Mouse (Mus musculus): ENCODE data around the gene Btn1a1. TPM values are rescaled to one million over a fixed set of nuclear protein-coding genes. Genes with fewer than 3 reads are reported as not detected.
A peak's percentile ranks its signal among the peaks of the same experiment; 100 is the strongest.

Gene Btn1a1
- polyA plus RNA-seq, 1 experiment = 0.12 TPM

DNA sequence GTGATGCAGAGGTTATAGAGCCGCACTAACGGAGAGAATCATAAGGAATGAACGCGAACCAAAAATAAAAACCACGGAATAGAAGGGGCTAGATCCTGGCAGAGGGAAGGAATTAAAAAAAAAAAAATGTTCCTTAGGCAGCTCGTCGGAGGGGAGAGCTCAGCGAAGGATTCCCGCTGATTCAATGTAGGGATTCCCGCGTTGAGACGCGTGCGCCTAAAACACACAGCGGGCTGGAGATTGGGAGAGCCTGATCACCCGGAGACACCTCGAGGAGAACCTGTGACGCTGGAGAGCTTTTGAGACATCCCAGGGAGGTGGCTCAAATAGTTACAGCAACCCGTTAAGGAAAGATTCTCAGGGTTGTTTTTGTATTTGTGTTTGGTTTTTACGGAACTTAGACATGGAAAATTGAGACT, 53.5 kb downstream of the Btn1a1 start:
- DNase-seq (ENCODE audit: low read depth) = peak; percentile 53
- TF ChIP-seq CTCF (IDR thresholded peaks at IDR 0.05; ENCODE audit: borderline replicate concordance, extremely low read depth, insufficient read depth, insufficient read length) = no peak
- no peak for TF ChIP-seq POLR2A (IDR thresholded peaks at IDR 0.05; ENCODE audit: borderline replicate concordance, extremely low read depth, insufficient read depth, insufficient read length, poor library complexity, severe bottlenecking)

- TF ChIP-seq POLR2A (IDR thresholded peaks at IDR 0.05; ENCODE audit: borderline replicate concordance, extremely low read depth, insufficient read depth, insufficient read length, poor library complexity, severe bottlenecking) (no peak), CTCF (IDR thresholded peaks at IDR 0.05; ENCODE audit: borderline replicate concordance, extremely low read depth, insufficient read depth, insufficient read length) (no peak)
- DNase-seq (ENCODE audit: low read depth) = peak; percentile 41
These were observed 54.1 kb downstream of the Btn1a1 start for GRCm38 (mm10) chr13:23411311-23412210.

DNA sequence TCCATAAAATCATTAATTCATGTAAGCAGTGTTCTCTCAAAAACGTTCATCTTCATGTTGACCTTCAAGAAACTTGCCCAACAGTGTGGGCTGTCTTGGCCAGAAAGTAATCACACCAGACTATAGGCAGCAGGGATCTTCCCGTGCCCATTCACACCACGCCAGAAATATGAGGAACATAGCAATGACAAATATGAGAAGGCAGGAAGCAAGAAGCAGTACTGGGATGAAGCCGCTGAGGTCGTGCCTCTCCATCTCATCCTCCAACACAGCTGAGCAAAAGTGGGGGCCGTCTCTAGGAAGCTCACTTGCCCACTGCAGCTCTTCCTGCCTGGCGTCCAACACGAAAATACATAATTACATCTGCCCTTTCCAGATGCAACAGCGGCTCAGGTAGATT, 55.1 kb downstream of the Btn1a1 start:
- TF ChIP-seq POLR2A (IDR thresholded peaks at IDR 0.05; ENCODE audit: borderline replicate concordance, extremely low read depth, insufficient read depth, insufficient read length, poor library complexity, severe bottlenecking) (no peak), CTCF (IDR thresholded peaks at IDR 0.05; ENCODE audit: borderline replicate concordance, extremely low read depth, insufficient read depth, insufficient read length) (no peak)
- no peak for DNase-seq (ENCODE audit: low read depth)

Other genes starting within 250 kb of the Btn1a1 start
- gene Vmn1r222, start 230.0 kb downstream of the Btn1a1 start, polyA plus RNA-seq (2012; rRNA removed) = not detected in 2 replicates
- not detected in 2 replicates for gene Vmn1r223, start 218.8 kb downstream of the Btn1a1 start, polyA plus RNA-seq (2012; rRNA removed)
- gene Zfp322a, start 96.7 kb downstream of the Btn1a1 start, polyA plus RNA-seq (2012; rRNA removed) = 21.2 and 22.4 TPM in 2 replicates
- gene Abt1, start 42.0 kb downstream of the Btn1a1 start, polyA plus RNA-seq (2012; rRNA removed) = 7.2 and 8.3 TPM in 2 replicates
- gene Btn2a2, start 23.0 kb upstream of the Btn1a1 start, polyA plus RNA-seq (2012; rRNA removed) = 0.03 and 0.11 TPM in 2 replicates
- 23.3 and 31.7 TPM in 2 replicates for gene Hist1h4h, start 65.1 kb upstream of the Btn1a1 start, polyA plus RNA-seq (2012; rRNA removed)
- 474 and 536 TPM in 2 replicates for gene Hist1h2af, start 68.0 kb upstream of the Btn1a1 start, polyA plus RNA-seq (2012; rRNA removed)
- gene Hist1h3g, start 69.5 kb upstream of the Btn1a1 start, polyA plus RNA-seq (2012; rRNA removed) = 25.5 and 42.1 TPM in 2 replicates
- 4.4 and 4.7 TPM in 2 replicates for gene Hist1h2bh, start 77.5 kb upstream of the Btn1a1 start, polyA plus RNA-seq (2012; rRNA removed)
- 4.5 and 5.5 TPM in 2 replicates for gene Hist1h3f, start 78.2 kb upstream of the Btn1a1 start, polyA plus RNA-seq (2012; rRNA removed)
- 17.2 and 25.6 TPM in 2 replicates for gene Hist1h4f, start 85.7 kb upstream of the Btn1a1 start, polyA plus RNA-seq (2012; rRNA removed)
- gene Hist1h1d, start 87.4 kb upstream of the Btn1a1 start, polyA plus RNA-seq (2012; rRNA removed) = 0.39 and 0.51 TPM in 2 replicates
- 34.2 and 40.6 TPM in 2 replicates for gene Hist1h3e, start 96.5 kb upstream of the Btn1a1 start, polyA plus RNA-seq (2012; rRNA removed)
- gene Hist1h2ae, start 105.3 kb upstream of the Btn1a1 start, polyA plus RNA-seq (2012; rRNA removed) = 17.9 and 18.0 TPM in 2 replicates
- gene Hist1h2bg, start 105.5 kb upstream of the Btn1a1 start, polyA plus RNA-seq (2012; rRNA removed) = 44.4 and 68.0 TPM in 2 replicates
- 15.0 and 21.6 TPM in 2 replicates for gene Hist1h2bf, start 108.3 kb upstream of the Btn1a1 start, polyA plus RNA-seq (2012; rRNA removed)
- 7.2 and 13.6 TPM in 2 replicates for gene Hist1h2ad, start 108.5 kb upstream of the Btn1a1 start, polyA plus RNA-seq (2012; rRNA removed)
- 21.8 and 24.7 TPM in 2 replicates for gene Hist1h3d, start 109.9 kb upstream of the Btn1a1 start, polyA plus RNA-seq (2012; rRNA removed)
- gene Hist1h4d, start 115.7 kb upstream of the Btn1a1 start, polyA plus RNA-seq (2012; rRNA removed) = 6.5 and 18.7 TPM in 2 replicates
- gene Hist1h2be, start 155.2 kb upstream of the Btn1a1 start, polyA plus RNA-seq (2012; rRNA removed) = 3.5 TPM in 2 replicates
- gene Hist1h1e, start 156.7 kb upstream of the Btn1a1 start, polyA plus RNA-seq (2012; rRNA removed) = 5.8 and 7.8 TPM in 2 replicates
- gene Hist1h2ac, start 218.0 kb upstream of the Btn1a1 start, polyA plus RNA-seq (2012; rRNA removed) = 1.7 and 1.8 TPM in 2 replicates
- 32.0 and 48.5 TPM in 2 replicates for gene Hist1h2bc, start 218.3 kb upstream of the Btn1a1 start, polyA plus RNA-seq (2012; rRNA removed)
- 0.08 TPM in 1 of 2 replicates, not detected in the other for gene Hist1h1t, start 229.9 kb upstream of the Btn1a1 start, polyA plus RNA-seq (2012; rRNA removed)
- gene Hist1h4c, start 232.6 kb upstream of the Btn1a1 start, polyA plus RNA-seq (2012; rRNA removed) = 4.6 and 11.6 TPM in 2 replicates
- 1.7 and 2.3 TPM in 2 replicates for gene Hfe, start 245.0 kb upstream of the Btn1a1 start, polyA plus RNA-seq (2012; rRNA removed)